Mouse (Mus musculus) midbrain, embryonic 12.5 days (tissue): ENCODE measurements around the gene Agbl1. TPM values are rescaled to one million over a fixed set of nuclear protein-coding genes. Genes with fewer than 3 reads are reported as not detected.
"Not testable (repeated sequence)": the region's sequence is repeated elsewhere in the genome, so short reads cannot be mapped to it uniquely, and the experiment has no call there.

Source experiments
- ATAC-seq: fragments of 200-750 bp; cut with Nextera tagmentation; 2 replicates; pipeline ENCODE4 v1.8.0; 2017; ENCODE audit warnings: low read depth, moderate TSS enrichment, moderate library complexity; ENCODE audit not compliant: low FRiP score
- H3K27ac ChIP-seq: fragments of 300-500 bp; sonication (generic); replicated peaks from 2 replicates; pipeline ENCODE4 v1.5.1; 2016; ENCODE audit warnings: mild to moderate bottlenecking
- H3K27me3 ChIP-seq: fragments of 300-500 bp; sonication (generic); 2 replicates; pipeline ENCODE4 v1.6.1; 2016; ENCODE audit warnings: mild to moderate bottlenecking
- H3K36me3 ChIP-seq: fragments of 300-500 bp; sonication (generic); 2 replicates; pipeline ENCODE4 v1.6.1; 2016
- H3K4me1 ChIP-seq: fragments of 300-500 bp; sonication (generic); 2 replicates; pipeline ENCODE4 v1.6.1; 2016
- H3K4me2 ChIP-seq: fragments of 300-500 bp; sonication (generic); replicated peaks from 2 replicates; pipeline ENCODE4 v1.6.1; 2016; ENCODE audit warnings: mild to moderate bottlenecking, moderate library complexity
- H3K4me3 ChIP-seq: fragments of 300-500 bp; sonication (generic); 2 replicates; pipeline ENCODE4 v1.5.1; 2016; ENCODE audit warnings: mild to moderate bottlenecking
- H3K9ac ChIP-seq: fragments of 300-500 bp; sonication (generic); replicated peaks from 2 replicates; pipeline ENCODE4 v1.6.1; 2016; ENCODE audit warnings: mild to moderate bottlenecking, moderate library complexity
- H3K9me3 ChIP-seq: fragments of 300-500 bp; sonication (generic); 2 replicates; pipeline ENCODE4 v1.6.1; 2016; ENCODE audit warnings: mild to moderate bottlenecking
- WGBS: fragments of 180-500 bp; shearing (Covaris S2); methylation state at CpG from one replicate; pipeline ENCODE4 v1.1.7; 2016; 5-methylcytosine and 5-hydroxymethylcytosine counted together
- polyA plus RNA-seq: library from polyadenylated mRNA; unstranded; fragments of >200 nt; fragmentation: Nextera tagmentation; extraction: Ambion mirVana; gene quantifications from 2 replicates; pipeline ENCODE4 v1.2.1, GENCODE M21; 2016

Gene Agbl1
- polyA plus RNA-seq = 0.06 and 0.14 TPM in 2 replicates

DNA sequence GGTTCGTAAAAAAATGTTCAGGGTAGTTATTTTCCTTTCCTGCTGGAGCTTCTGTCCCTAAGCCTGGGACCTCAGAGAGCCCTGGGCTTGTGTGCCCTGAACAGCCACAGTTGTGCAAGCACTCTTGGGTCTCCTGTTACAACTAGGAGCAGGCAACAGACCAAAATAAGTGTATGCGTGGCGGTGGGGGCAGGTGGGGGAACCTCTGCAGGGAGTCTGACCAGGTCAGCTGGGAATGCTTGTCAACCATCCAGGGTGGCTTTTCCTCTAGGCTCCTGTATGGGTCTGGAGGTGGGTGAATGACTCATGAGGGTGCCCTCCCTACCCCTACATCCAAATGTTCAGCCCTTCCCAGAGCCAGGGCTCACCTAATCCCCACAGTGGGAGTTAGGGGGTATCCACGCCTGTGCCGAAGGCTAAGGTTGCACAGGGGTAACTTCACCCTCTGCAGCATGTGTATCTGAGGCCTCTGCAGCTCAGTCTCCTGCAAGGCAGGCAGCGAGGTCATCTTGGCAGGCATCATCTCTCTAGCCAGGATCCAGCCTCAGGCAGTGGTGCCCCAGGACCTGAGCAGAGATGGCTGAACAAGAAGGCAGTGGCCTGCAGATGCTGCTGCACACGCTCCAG lies at the start of gene Agbl1:
TSS of gene Agbl1 (plus strand) at position 577 of the 627 bp plus-strand sequence.
- 60% methylated on average over 7 of the region's 7 CpGs for WGBS
- ATAC-seq = no peak
- H3K27me3 ChIP-seq = no peaks in the 10 kb centered on the region
- H3K36me3 ChIP-seq = no peaks in the 10 kb centered on the region
- 0 out of 2 replicates have a peak within 1 kb of the TSS, but pooled peaks have one; percentile 15 for H3K27ac ChIP-seq
- H3K9me3 ChIP-seq = no peaks in the 10 kb centered on the region
- H3K4me1 ChIP-seq = no peaks in the 10 kb centered on the region
- no peak within 1 kb of the TSS for H3K4me3 ChIP-seq
- H3K4me2 ChIP-seq = no peak within 1 kb of the TSS
- H3K9ac ChIP-seq = no peak within 1 kb of the TSS

- Histone ChIP-seq H3K27me3 (no peaks in the 10 kb centered on the region), H3K9ac (no peak overlapping the region), H3K36me3 (no peaks in the 10 kb centered on the region), H3K4me1 (peaks cover 16% of the 10 kb centered on the region), H3K4me3 (peak overlapping the region; percentile 5; the same call in 1 of the 2 replicates), H3K27ac (peak overlapping the region; percentile 63; the same call in 1 of the 2 replicates), H3K4me2 (peak overlapping the region; percentile 40), H3K9me3 (no peaks in the 10 kb centered on the region)
- ATAC-seq = peak; percentile 94
- 26% methylated on average over 7 of the region's 7 CpGs for WGBS
Observed at GRCm38 (mm10) chr7:76185005-76185658, 44.6 kb upstream of the Agbl1 start.

DNA sequence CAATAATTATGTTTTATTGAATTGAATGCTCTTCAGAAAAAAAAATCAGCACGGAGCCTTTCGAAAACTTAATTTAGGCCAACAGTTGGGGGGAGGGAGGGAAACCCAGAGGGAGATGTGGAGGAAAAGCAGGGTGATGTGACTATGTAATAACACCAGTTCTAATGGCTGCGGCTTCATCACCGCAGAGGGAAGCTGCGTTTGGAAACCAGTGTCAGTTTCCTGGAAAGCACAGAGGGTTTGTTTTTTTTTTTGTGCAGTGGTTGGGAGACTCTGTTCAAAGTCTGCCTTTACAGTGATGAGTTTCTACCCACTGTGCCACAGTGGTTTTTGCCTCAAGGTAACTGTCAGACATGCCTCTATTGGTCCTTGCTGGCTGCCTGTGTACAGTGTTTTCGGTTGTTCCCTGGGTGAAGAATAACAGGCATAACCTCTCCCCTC lies 44.0 kb upstream of the Agbl1 start:
- peak overlapping the region; percentile 63 for H3K27ac ChIP-seq
- H3K4me3 ChIP-seq = peak overlapping the region; percentile 5; the same call in 1 of the 2 replicates
- peak overlapping the region; percentile 40 for H3K4me2 ChIP-seq
- H3K9ac ChIP-seq = no peak overlapping the region
- ATAC-seq = peak; percentile 67
- H3K27me3 ChIP-seq = no peaks in the 10 kb centered on the region
- H3K9me3 ChIP-seq = no peaks in the 10 kb centered on the region
- no peaks in the 10 kb centered on the region for H3K36me3 ChIP-seq
- H3K4me1 ChIP-seq = peaks cover 16% of the 10 kb centered on the region
- WGBS = 26% methylated on average over 6 of the region's 6 CpGs

- Histone ChIP-seq H3K4me3 (no peak overlapping the region), H3K4me1 (no peaks in the 10 kb centered on the region), H3K9ac (no peak overlapping the region), H3K36me3 (no peaks in the 10 kb centered on the region), H3K27ac (no peak overlapping the region), H3K27me3 (no peaks in the 10 kb centered on the region), H3K4me2 (no peak overlapping the region), H3K9me3 (no peaks in the 10 kb centered on the region)
- WGBS = 74% methylated on average over 4 of the region's 4 CpGs
- ATAC-seq = no peak
Observed at GRCm38 (mm10) chr7:76218546-76218945, 11.1 kb upstream of the Agbl1 start.

DNA sequence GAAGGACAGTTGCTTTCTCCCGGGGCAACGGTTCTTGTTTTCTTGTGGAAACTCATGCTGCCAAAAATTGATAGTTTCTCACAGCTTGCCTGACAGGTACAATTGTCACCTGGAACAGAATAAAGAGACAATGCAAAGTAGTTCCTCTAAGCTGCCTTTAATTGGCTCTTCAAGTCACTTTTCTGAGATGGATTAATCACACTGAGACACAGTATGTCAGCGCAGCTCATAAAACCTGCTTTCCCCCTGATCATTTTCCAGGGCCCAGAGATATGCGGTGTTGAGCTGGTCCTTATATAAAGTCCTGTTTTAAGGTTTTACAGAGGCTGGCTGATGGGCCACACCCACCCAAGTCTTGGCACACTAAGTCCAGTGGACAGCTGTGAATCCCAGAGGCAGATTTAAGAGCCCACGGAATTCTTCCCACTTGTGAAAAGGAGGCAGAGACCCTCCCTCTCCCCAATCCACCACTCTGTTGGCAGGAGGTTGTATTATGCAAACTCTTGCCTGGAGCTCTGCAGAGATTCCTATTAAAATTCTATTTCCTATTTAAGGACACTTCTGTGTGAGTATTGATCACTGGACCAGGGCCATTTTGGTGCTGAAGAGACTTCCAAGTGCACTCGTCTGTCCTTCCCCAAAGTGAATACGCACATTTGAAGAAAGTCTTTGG lies 9.8 kb upstream of the Agbl1 start:
- H3K36me3 ChIP-seq = no peaks in the 10 kb centered on the region
- 77% methylated on average over 7 of the region's 7 CpGs for WGBS
- H3K9me3 ChIP-seq = no peaks in the 10 kb centered on the region
- no peak overlapping the region for H3K27ac ChIP-seq
- no peaks in the 10 kb centered on the region for H3K27me3 ChIP-seq
- H3K4me1 ChIP-seq = no peaks in the 10 kb centered on the region
- H3K9ac ChIP-seq = no peak overlapping the region
- no peak overlapping the region for H3K4me3 ChIP-seq
- ATAC-seq = no peak
- no peak overlapping the region for H3K4me2 ChIP-seq

DNA sequence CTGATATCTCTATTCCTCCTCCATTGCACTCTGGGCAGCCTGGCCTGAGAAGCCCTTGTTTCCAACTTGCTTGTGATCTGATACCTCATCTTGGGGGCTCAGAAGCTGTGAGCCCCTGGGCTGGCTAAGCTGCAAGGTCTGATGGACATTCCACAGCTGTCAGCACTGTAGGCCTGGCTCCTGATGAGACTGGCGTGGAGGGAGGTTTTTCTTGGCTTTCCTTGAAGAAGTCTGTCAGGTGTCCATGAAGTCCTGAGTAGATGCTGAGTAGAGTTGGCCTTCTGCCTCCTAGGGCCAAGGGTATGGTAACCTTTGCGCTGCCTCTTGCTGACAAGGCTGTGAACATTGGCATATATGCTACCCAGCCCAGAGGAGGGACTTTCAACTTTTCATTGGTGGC lies 7.0 kb upstream of the Agbl1 start:
- no peak overlapping the region for H3K4me3 ChIP-seq
- no peak for ATAC-seq
- H3K27me3 ChIP-seq = no peaks in the 10 kb centered on the region
- H3K36me3 ChIP-seq = no peaks in the 10 kb centered on the region
- no peaks in the 10 kb centered on the region for H3K9me3 ChIP-seq
- 93% methylated on average over 2 of the region's 2 CpGs for WGBS
- no peak overlapping the region for H3K27ac ChIP-seq
- H3K4me1 ChIP-seq = no peaks in the 10 kb centered on the region
- no peak overlapping the region for H3K9ac ChIP-seq
- no peak overlapping the region for H3K4me2 ChIP-seq

- WGBS = 64% methylated on average over 2 of the region's 2 CpGs
- Histone ChIP-seq H3K4me2 (no peak overlapping the region), H3K4me1 (no peaks in the 10 kb centered on the region), H3K9ac (no peak overlapping the region), H3K9me3 (no peaks in the 10 kb centered on the region), H3K27ac (no peak overlapping the region), H3K36me3 (no peaks in the 10 kb centered on the region), H3K4me3 (no peak overlapping the region), H3K27me3 (no peaks in the 10 kb centered on the region)
- ATAC-seq = no peak
Observed at GRCm38 (mm10) chr7:76228881-76229280, 806 bp upstream of the Agbl1 start.

DNA sequence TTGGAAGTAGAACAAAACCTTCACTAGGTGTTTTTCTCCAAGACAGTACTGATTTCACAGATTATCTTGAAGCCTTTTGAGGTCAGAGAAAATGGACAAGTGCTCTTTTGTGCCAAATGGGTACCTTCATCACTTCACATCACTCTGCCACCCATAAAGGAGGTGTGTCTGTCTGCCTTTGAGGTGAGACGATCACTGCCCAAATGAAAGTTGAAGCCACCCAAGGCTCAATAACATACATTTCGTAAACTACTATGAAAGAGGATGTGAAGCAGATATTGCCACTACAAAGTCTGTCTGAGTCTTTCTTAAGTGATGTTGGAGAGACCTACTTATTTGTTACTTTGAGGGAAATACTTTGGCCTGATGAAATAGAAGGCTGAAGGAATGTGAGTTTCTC lies 4.6 kb downstream of the Agbl1 start:
- H3K27ac ChIP-seq = no peak overlapping the region
- H3K9me3 ChIP-seq = no peaks in the 10 kb centered on the region
- 83% methylated on average over 2 of the region's 2 CpGs for WGBS
- no peak overlapping the region for H3K9ac ChIP-seq
- no peaks in the 10 kb centered on the region for H3K27me3 ChIP-seq
- no peak for ATAC-seq
- no peaks in the 10 kb centered on the region for H3K4me1 ChIP-seq
- no peaks in the 10 kb centered on the region for H3K36me3 ChIP-seq
- H3K4me3 ChIP-seq = no peak overlapping the region
- no peak overlapping the region for H3K4me2 ChIP-seq

- no peaks in the 10 kb centered on the region for H3K27me3 ChIP-seq
- no peak overlapping the region for H3K27ac ChIP-seq
- no peaks in the 10 kb centered on the region for H3K9me3 ChIP-seq
- no peak overlapping the region for H3K4me2 ChIP-seq
- no peaks in the 10 kb centered on the region for H3K4me1 ChIP-seq
- ATAC-seq = no peak
- H3K9ac ChIP-seq = no peak overlapping the region
- no peak overlapping the region for H3K4me3 ChIP-seq
- 86% methylated on average over 4 of the region's 4 CpGs for WGBS
- no peaks in the 10 kb centered on the region for H3K36me3 ChIP-seq
Observed at GRCm38 (mm10) chr7:76237497-76237896, 7.8 kb downstream of the Agbl1 start.

DNA sequence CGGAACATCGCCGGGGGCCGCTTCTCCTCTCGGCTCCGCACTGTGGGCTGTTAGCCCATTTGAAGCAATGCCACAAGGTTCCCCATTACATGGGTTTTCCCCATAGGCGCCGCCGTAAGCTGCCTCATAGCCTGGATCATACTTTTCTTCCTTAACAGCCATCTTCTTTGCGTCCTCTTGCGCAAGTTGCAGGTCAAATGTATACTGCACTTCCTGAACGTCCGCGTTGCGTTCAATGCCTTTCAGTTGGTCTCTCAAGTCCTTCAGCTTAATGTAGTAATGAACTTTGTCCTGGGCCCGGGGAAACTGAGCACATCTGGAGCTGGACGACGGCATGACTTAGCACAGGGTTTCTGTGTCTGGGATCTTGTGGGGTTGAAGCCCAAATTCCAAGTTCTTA lies 15.2 kb downstream of the Agbl1 start:
- H3K27me3 ChIP-seq, H3K9ac ChIP-seq, ATAC-seq, H3K9me3 ChIP-seq, H3K27ac ChIP-seq, H3K4me1 ChIP-seq, H3K4me2 ChIP-seq, H3K36me3 ChIP-seq, H3K4me3 ChIP-seq: not testable (repeated sequence)
- 95% methylated on average over 18 of the region's 18 CpGs for WGBS

- no peaks in the 10 kb centered on the region for H3K4me1 ChIP-seq
- no peaks in the 10 kb centered on the region for H3K36me3 ChIP-seq
- H3K4me2 ChIP-seq = no peak overlapping the region
- ATAC-seq = no peak
- H3K9ac ChIP-seq = no peak overlapping the region
- H3K9me3 ChIP-seq = no peaks in the 10 kb centered on the region
- H3K27ac ChIP-seq = no peak overlapping the region
- H3K27me3 ChIP-seq = no peaks in the 10 kb centered on the region
- H3K4me3 ChIP-seq = no peak overlapping the region
Observed at GRCm38 (mm10) chr7:76275061-76275460, 45.4 kb downstream of the Agbl1 start.

DNA sequence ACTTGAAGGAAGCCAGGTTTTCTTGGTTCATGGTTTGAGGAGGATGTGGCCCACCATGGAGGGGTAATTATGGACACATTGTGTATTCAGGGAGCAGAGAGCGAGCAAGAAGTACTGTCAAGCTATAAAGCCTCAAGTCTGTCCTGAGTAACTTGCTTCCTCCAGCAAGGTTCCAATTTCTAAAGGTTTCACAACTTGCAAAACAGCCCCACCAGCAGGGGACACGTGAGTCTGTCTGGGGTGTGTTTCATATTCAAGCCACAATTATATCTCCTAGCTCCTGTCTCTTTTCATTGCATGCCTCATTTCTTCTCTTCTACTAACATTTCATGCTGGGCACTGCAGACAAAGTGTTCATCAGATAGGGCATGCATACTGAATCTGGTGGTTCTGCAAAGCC lies 53.1 kb downstream of the Agbl1 start:
- H3K27ac ChIP-seq = no peak overlapping the region
- H3K4me2 ChIP-seq = no peak overlapping the region
- no peaks in the 10 kb centered on the region for H3K9me3 ChIP-seq
- no peak for ATAC-seq
- H3K4me3 ChIP-seq = no peak overlapping the region
- WGBS = 56% methylated on average over 2 of the region's 2 CpGs
- H3K27me3 ChIP-seq = no peaks in the 10 kb centered on the region
- H3K9ac ChIP-seq = no peak overlapping the region
- H3K36me3 ChIP-seq = no peaks in the 10 kb centered on the region
- no peaks in the 10 kb centered on the region for H3K4me1 ChIP-seq
